Mouse (Mus musculus) colon, adult 2 months (tissue): ENCODE measurements around the gene Gdi1. TPM values are rescaled to one million over a fixed set of nuclear protein-coding genes. Genes with fewer than 3 reads are reported as not detected.

Experiments
- polyA plus RNA-seq: library from polyadenylated mRNA; depleted of rRNA; stranded (reverse); fragments of >200 nt; gene quantifications from 2 replicates; pipeline ENCODE4 v1.2.3, GENCODE M21; 2012; rRNA removed

The Gdi1 gene
- polyA plus RNA-seq = 94.5 and 119 TPM in 2 replicates

DNA sequence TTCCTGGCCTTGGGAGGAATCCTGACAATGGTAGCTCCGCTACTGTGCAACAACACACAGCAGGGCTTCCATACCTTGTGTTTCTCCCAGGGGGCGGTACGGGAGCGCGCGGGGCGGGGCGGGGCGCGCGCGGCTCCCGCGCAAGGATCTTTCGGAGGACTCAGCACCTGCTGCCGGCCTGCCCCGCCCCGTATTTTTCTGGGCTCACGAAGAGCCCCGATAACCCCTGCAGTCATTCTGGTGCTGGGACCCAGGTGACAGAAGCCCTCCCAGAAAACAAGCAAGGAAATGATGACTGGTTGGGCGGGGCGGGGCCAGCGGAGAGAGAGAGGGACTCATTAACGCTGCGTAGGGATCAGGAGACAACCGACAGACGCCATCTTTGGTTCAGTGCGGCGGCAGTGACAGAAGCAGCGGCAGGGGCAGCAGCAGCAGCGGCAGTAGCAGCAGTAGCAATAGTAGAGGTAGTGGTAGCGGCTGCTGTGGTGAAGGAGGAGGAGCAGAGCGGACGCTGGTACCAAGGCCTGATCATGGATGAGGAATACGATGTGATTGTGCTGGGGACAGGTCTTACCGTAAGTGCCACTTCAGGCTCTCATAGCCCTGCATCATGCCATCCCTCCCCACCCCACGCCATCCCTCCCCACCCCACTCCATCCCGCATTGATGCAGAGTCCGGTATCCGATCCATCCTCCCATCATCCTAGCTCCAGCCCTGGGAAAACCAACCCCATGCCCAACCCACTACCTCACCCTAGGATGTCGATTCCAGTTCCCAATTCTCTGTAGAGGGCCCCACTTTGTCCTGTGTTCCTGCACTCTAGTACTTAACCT, at the start of gene Gdi1:
Gene Gdi1 (plus strand): TSS at position 132 of the 834 bp plus-strand sequence.

DNA sequence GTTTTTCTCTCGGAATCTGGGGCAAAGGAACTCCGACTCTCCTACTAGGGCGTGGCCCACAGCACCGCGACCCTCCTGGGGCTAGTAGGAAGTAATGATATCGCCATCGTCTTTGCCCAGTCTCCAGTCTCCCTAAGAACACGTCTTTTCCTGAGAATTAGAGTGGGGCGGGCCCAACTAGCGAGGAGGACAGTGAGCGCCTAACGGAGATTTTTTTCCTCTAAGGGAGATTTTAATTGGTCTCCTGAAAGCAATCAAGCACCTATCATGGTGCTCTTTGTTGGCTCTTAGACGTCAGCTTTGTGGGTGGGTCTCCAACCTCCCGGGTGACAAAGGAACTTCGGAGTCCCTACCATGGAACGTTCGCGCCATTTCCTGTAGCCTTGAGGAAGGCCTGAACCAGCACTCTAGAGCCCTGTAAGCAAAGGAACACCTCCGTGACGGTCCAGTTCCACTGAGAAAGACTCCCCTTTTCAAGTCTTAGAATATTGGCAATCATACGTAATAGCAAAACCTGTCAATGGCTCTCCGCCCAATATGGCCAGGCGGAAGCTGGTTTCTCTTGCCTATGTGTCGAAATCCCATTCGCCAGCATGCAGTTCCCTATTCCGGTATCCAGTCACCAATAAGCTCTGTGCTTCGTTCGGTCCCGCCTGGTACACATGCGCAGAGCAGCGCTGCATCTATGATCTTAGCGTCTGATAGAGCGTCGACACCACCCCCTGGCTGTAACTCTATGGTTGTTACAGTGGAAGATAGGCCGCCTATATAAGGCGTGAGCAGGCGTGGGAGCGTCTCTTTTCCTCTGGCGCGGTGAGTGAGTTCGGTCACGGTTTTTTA, 34.5 kb upstream of the Gdi1 start, which contains the start of gene Rpl10:
Gene Rpl10 (plus strand): TSS at position 751 of the 840 bp plus-strand sequence.

DNA sequence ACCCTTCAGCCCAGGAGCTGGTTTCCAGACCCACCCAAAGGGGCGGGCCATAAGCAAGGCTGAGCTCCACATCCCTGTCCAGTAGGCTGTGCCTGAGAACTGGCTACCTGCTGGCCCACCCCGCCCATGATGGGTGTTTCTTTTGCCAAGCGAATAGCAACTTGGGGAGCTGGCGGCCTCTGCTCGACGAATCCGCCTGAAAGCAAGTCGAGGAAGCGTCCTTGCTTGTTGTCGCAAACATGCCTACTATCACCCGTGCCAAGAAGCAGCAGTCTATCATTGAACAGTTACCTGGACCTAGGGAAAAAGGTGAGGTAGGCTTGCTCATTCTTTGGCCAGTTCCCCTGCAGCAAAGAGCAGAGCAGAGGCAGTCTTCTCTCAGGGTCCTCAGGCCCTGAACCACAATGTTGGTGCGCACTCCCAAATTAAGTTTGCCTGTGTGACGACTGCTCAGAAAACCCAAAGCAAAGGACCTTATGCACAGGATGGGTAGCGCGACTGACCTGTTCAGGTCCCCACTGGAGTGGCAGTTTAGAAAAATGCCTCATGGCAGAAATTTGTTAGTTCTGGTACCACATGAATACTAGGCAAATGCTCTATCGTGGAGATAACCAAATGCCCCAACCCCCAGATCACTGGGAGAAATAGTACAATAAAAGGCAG, 22.9 kb upstream of the Gdi1 start, which contains the start of the genes Taz and Dnase1l1:
Gene Taz (plus strand): TSS at position 181 of the 663 bp plus-strand sequence.
Gene Dnase1l1 (minus strand): TSS at position 606 of the 663 bp plus-strand sequence.

DNA sequence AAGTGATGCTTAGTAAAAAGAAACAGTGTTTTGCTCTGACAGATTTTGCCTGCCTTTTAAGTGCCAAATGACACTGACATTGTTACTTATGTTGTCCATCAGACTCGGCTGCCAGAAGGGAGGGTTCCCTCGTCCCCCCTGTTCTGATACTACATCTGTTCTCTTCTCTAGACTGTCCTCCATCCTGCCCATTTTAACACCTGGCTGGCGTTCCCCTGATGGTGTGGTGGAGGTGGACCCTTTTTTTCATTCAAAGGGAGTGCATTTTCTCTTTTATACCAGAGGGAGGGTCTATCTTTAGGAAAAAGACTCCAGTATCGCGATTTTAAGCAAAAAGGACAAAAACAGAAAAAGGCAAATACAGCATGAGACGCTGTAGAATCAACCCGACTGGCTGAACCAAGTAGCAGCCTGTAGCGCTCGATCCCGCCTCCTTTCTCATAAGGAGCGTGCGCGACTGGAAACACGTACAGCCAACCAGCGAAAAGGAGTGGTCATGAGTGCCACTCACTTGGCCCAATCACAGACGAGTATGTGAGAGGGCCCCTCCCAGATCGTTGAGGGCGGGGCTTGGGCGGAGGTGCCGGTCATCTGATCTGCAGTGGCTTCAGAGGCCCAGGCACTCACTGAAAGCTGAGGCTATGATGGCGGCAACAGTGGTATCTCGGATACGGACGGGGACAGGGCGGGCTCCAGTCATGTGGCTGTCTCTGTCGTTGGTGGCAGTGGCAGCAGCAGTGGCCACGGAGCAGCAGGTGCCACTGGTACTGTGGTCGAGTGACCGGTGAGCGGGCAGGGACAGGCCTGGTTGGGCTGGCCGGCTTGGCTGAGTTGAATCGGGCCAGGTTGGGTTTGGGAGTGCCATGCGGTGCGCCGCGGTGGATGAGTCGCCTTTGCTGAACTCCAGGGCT, 8.0 kb upstream of the Gdi1 start, which contains the start of gene Atp6ap1:
Gene Atp6ap1 (plus strand): TSS at position 560 of the 911 bp plus-strand sequence.

DNA sequence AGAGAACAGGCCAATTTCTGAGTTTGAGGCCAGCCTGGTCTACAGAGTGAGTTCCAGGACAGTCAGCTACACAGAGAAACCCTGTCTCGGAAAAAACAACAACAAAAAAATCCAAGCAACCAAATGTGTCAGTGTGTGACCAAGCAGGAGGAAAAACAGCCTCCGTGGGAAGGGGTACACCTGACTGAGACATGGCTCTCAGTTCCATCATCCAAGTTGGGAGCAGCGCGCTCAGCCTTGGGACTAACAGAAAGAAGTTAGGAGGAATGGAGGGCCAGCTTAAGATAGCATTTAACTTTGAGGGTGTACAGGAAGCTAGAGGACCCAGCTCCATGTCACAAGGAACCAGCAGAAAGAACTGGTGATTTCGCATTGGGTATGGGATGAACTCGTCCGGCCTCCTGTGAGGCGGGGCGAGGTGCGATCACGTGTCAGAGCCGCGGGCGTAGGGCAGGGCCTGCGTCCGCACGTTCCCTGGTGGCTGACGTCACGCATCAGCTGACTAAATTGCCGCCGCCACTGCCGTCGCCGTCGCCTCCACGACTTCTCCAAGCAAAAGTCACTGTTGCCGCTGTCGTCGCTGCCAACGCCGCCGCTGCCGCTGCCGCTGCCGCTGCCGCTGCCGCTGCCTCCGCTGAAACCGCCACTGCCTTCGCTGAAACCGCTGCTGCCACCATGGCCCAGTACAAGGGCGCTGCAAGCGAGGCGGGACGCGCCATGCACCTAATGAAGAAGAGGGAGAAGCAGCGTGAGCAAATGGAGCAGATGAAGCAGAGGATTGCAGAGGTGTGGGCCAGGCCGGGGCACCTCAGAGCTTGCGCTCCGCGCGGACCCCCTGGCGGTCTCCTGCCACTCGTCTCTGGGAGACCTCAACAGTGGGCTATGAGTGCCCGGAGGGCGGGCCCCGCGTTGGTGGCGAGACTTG, 8.0 kb downstream of the Gdi1 start, which contains the start of gene Fam50a:
Gene Fam50a (plus strand): TSS at position 494 of the 925 bp plus-strand sequence.

DNA sequence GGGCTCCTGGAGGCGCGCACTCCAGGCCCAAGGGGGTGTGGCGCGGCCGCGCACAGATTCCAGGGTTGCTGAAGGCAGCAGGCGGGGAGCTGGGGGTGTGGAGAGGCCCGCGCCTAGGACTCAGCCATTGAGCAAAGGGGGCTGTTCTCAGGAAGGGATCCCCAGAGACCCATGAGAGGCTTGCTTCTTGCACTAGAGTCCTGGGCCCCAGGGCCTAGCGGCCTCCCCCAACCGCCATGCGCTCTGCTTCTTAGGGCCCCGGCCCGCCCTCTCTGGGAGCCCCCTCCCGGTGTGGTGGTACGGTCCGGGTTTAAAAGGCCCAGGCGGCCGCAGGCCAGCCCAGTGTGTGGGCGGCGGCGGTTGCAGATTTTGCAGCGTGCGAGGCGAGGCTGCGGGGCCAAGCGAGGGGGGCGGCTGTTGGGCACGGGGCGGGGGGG, 23.9 kb downstream of the Gdi1 start, which contains the start of gene Plxna3:
Gene Plxna3 (plus strand): TSS at position 342 of the 437 bp plus-strand sequence.

DNA sequence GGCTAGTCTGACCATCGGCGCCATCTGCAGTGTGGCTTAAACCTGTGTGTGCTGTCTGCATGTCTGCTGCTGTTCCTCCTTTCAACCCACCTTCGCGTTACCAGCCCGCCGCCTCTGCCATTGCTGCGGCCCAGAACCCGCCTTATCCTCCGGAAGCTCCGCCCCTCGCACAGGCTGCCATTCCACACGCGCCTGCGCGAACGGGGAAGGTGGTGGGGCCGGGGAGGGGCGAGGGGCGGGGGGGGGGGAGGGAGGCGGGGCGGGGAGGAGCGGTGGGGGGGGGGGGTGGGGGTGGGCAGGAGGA, 48.6 kb downstream of the Gdi1 start, which contains the start of gene Lage3:
Gene Lage3 (minus strand): TSS at position 152 of the 304 bp plus-strand sequence.

Other genes starting within 250 kb of the Gdi1 start
- gene Opn1mw, start 177.5 kb upstream of the Gdi1 start, polyA plus RNA-seq = not detected in 2 replicates
- gene Mecp2, start 169.6 kb upstream of the Gdi1 start, polyA plus RNA-seq = 3.6 and 3.7 TPM in 2 replicates
- gene Tex28, start 137.2 kb upstream of the Gdi1 start, polyA plus RNA-seq = not detected in 2 replicates
- not detected in 2 replicates for gene Tktl1, start 127.7 kb upstream of the Gdi1 start, polyA plus RNA-seq
- 985 and 1,044 TPM in 2 replicates for gene Flna, start 55.2 kb upstream of the Gdi1 start, polyA plus RNA-seq
- gene Emd, start 50.3 kb upstream of the Gdi1 start, polyA plus RNA-seq = 48.3 and 63.7 TPM in 2 replicates
- gene Rpl10, start 34.2 kb upstream of the Gdi1 start, polyA plus RNA-seq = 1,225 and 1,400 TPM in 2 replicates
- gene Taz, start 23.1 kb upstream of the Gdi1 start, polyA plus RNA-seq = 121 and 127 TPM in 2 replicates
- 18.3 and 18.9 TPM in 2 replicates for gene Dnase1l1, start 22.7 kb upstream of the Gdi1 start, polyA plus RNA-seq
- 324 and 365 TPM in 2 replicates for gene Atp6ap1, start 7.9 kb upstream of the Gdi1 start, polyA plus RNA-seq
- gene Fam50a, start 8.0 kb downstream of the Gdi1 start, polyA plus RNA-seq = 11.6 and 17.5 TPM in 2 replicates
- 13.9 and 16.8 TPM in 2 replicates for gene Plxna3, start 24.1 kb downstream of the Gdi1 start, polyA plus RNA-seq
- 35.5 and 37.4 TPM in 2 replicates for gene Lage3, start 48.6 kb downstream of the Gdi1 start, polyA plus RNA-seq
- 38.4 and 49.9 TPM in 2 replicates for gene Ubl4a, start 68.2 kb downstream of the Gdi1 start, polyA plus RNA-seq
- 19.5 and 23.5 TPM in 2 replicates for gene Slc10a3, start 68.4 kb downstream of the Gdi1 start, polyA plus RNA-seq
- gene Fam3a, start 88.3 kb downstream of the Gdi1 start, polyA plus RNA-seq = 50.3 and 57.9 TPM in 2 replicates
- gene Ikbkg, start 88.3 kb downstream of the Gdi1 start, polyA plus RNA-seq = 11.9 and 17.9 TPM in 2 replicates
- gene G6pdx, start 124.2 kb downstream of the Gdi1 start, polyA plus RNA-seq = 25.1 and 31.0 TPM in 2 replicates
- not detected in 2 replicates for gene Gm6880, start 176.4 kb downstream of the Gdi1 start, polyA plus RNA-seq